ENCODE assay signal across 19 mouse cellular contexts in the genomic region with DNA sequence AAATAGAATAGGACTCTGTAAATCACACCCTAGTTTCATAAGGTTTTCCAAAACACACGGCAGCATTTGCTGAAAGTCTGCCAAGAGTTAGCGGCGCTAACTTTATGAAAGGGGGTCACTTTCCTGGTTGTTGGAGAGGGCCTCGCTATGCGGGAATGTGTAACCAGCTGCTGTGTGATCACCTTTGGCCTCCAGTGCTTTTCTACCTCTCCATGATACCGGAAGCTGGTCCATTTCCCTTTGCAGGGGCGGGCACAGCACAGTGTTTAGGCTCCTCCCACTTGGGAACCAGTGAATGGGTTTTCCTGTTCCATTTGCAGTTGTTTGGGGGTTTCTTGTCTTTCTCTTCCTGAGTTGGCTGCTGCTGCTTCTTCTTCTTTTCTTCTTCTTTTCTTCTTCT.
DNase-seq lines count a peak whose midpoint lies in the region; ATAC-seq and TF ChIP-seq lines count a peak whose summit lies in the region.
"Had no signal": no experiment of that assay in that cellular context is flagged by ENCODE, and none has a peak within 500 bp of the region (broad histone marks: within the 10 kb centered on the region; RNA-seq: fewer than 3 reads in every experiment).

No protein-coding gene starts in this region.

- 72% methylated on average over 7 of the region's 7 CpGs for WGBS in forebrain, embryonic 14.5 days
- WGBS in forebrain, postnatal 0 days: 57% methylated on average over 7 of the region's 7 CpGs
- WGBS in kidney, adult 2 months: 37% methylated on average over 7 of the region's 7 CpGs
- 75% methylated on average over 7 of the region's 7 CpGs for whole genome bisulfite sequencing in midbrain, embryonic 11.5 days
- WGBS in midbrain, embryonic 13.5 days: 73% methylated on average over 7 of the region's 7 CpGs
- 31% methylated on average over 7 of the region's 7 CpGs for WGBS in stomach, embryonic 16.5 days

- no peak overlapping the region for H3K4me2 ChIP-seq in forebrain, embryonic 14.5 days (ENCODE audit: low read length)
- H3K4me2 ChIP-seq in forebrain, postnatal 0 days (ENCODE audit: low read depth): no peak overlapping the region
- H3K4me2 ChIP-seq in midbrain, embryonic 11.5 days: no peak overlapping the region
- H3K4me2 ChIP-seq in midbrain, embryonic 13.5 days (replicated peaks): no peak overlapping the region
- H3K4me2 ChIP-seq in stomach, embryonic 16.5 days (ENCODE audit: low read depth, low read length): 0 out of 2 replicates have a peak overlapping the region, but pooled peaks have one; percentile 17
- H3K4me2 ChIP-seq: forebrain, embryonic 12.5 days; heart, embryonic 13.5 days; liver, embryonic 11.5 days; midbrain, embryonic 15.5 days had no signal

- H3K27ac ChIP-seq in forebrain, embryonic 14.5 days (ENCODE audit: low read depth, low read length): no peak overlapping the region
- H3K27ac ChIP-seq in forebrain, postnatal 0 days (ENCODE audit: low read depth, low read length): no peak overlapping the region
- H3K27ac ChIP-seq in kidney, adult 2 months (ENCODE audit: insufficient read depth, low read depth, low read length): no peak overlapping the region
- H3K27ac ChIP-seq in midbrain, embryonic 11.5 days (ENCODE audit: low read depth, low read length): no peak overlapping the region
- no peak overlapping the region for H3K27ac ChIP-seq in midbrain, embryonic 13.5 days
- no peak overlapping the region for H3K27ac ChIP-seq in stomach, embryonic 16.5 days (ENCODE audit: low read length)
- H3K27ac ChIP-seq: forebrain, embryonic 12.5 days; heart, embryonic 13.5 days; midbrain, embryonic 15.5 days had no signal

- ATAC-seq in forebrain, embryonic 14.5 days: no peak
- ATAC-seq in forebrain, postnatal 0 days: no peak
- no peak for ATAC-seq in midbrain, embryonic 11.5 days (ENCODE audit: low FRiP score)
- no peak for ATAC-seq in midbrain, embryonic 13.5 days
- no peak for ATAC-seq in stomach, embryonic 16.5 days (ENCODE audit: insufficient read depth, low FRiP score)
- ATAC-seq: hindbrain, embryonic 16.5 days; midbrain, embryonic 15.5 days had no signal

- no peaks in the 10 kb centered on the region for H3K27me3 ChIP-seq in forebrain, embryonic 14.5 days (replicated peaks; ENCODE audit: control insufficient read depth, insufficient read depth, low read length)
- no peaks in the 10 kb centered on the region for H3K27me3 ChIP-seq in forebrain, postnatal 0 days (ENCODE audit: insufficient read depth, low read length)
- no peaks in the 10 kb centered on the region for H3K27me3 ChIP-seq in kidney, adult 2 months (replicated peaks; ENCODE audit: control insufficient read depth, insufficient read depth, low read length)
- H3K27me3 ChIP-seq in midbrain, embryonic 11.5 days (ENCODE audit: control insufficient read depth, insufficient read depth, low read length): no peaks in the 10 kb centered on the region
- H3K27me3 ChIP-seq in midbrain, embryonic 13.5 days: no peaks in the 10 kb centered on the region
- no peaks in the 10 kb centered on the region for H3K27me3 ChIP-seq in stomach, embryonic 16.5 days (ENCODE audit: control insufficient read depth, insufficient read depth, low read length)
- H3K27me3 ChIP-seq: forebrain, embryonic 12.5 days; heart, embryonic 13.5 days; midbrain, embryonic 15.5 days had no signal

- H3K9ac ChIP-seq in forebrain, embryonic 14.5 days (ENCODE audit: low read length): no peak overlapping the region
- H3K9ac ChIP-seq in forebrain, postnatal 0 days: no peak overlapping the region
- H3K9ac ChIP-seq in midbrain, embryonic 11.5 days (ENCODE audit: low read length): no peak overlapping the region
- H3K9ac ChIP-seq in midbrain, embryonic 13.5 days (replicated peaks): no peak overlapping the region
- H3K9ac ChIP-seq in stomach, embryonic 16.5 days (ENCODE audit: low read length): no peak overlapping the region
- H3K9ac ChIP-seq: forebrain, embryonic 12.5 days; heart, embryonic 13.5 days; midbrain, embryonic 15.5 days had no signal

- peak; percentile 4 for DNase-seq in forebrain, embryonic 14.5 days (ENCODE audit: low spot score)
- DNase-seq in forebrain, postnatal 0 days: no peak
- peak; percentile 11 to 15 for DNase-seq in kidney, postnatal 4 days
- no peak for DNase-seq in kidney, adult 2 months
- DNase-seq in midbrain, embryonic 11.5 days (ENCODE audit: low spot score, missing footprints): peak; percentile 66
- DNase-seq in left cerebral cortex, adult 18-20 months (ENCODE audit: low spot score in 2 of 2): no peak
- DNase-seq: cerebellum, adult 9-11 months; heart, postnatal 4 days; kidney, postnatal 10 days; right cerebral cortex, adult 18-20 months; spleen, adult 18-20 months; thymus, postnatal 14 days had no signal

- H3K4me1 ChIP-seq in forebrain, embryonic 14.5 days (ENCODE audit: control insufficient read depth, insufficient read depth, low read length): no peaks in the 10 kb centered on the region
- no peaks in the 10 kb centered on the region for H3K4me1 ChIP-seq in forebrain, postnatal 0 days (ENCODE audit: insufficient read depth)
- H3K4me1 ChIP-seq in kidney, adult 2 months (ENCODE audit: control insufficient read depth, insufficient read depth, low read length): no peaks in the 10 kb centered on the region
- no peaks in the 10 kb centered on the region for H3K4me1 ChIP-seq in midbrain, embryonic 11.5 days (ENCODE audit: control insufficient read depth, insufficient read depth, low read length)
- H3K4me1 ChIP-seq in midbrain, embryonic 13.5 days (replicated peaks): no peaks in the 10 kb centered on the region
- H3K4me1 ChIP-seq in stomach, embryonic 16.5 days (ENCODE audit: control insufficient read depth, insufficient read depth, low read length): no peaks in the 10 kb centered on the region
- H3K4me1 ChIP-seq: forebrain, embryonic 12.5 days; heart, embryonic 13.5 days; midbrain, embryonic 15.5 days had no signal

- TF ChIP-seq POLR2A in kidney, adult 2 months (IDR thresholded peaks at IDR 0.05; ENCODE audit: low read depth, low read length): no peak

- no peak for TF ChIP-seq CTCF in forebrain, postnatal 0 days (IDR thresholded peaks at IDR 0.05; ENCODE audit: low read depth)
- no peak for TF ChIP-seq CTCF in kidney, adult 2 months (conservative IDR thresholded peaks at IDR 0.05; ENCODE audit: insufficient read depth, insufficient read length, low read depth, low read length)

- H3K9me3 ChIP-seq in forebrain, embryonic 14.5 days (replicated peaks; ENCODE audit: control insufficient read depth, low read length): no peaks in the 10 kb centered on the region
- no peaks in the 10 kb centered on the region for H3K9me3 ChIP-seq in forebrain, postnatal 0 days (ENCODE audit: low read length)
- H3K9me3 ChIP-seq in midbrain, embryonic 11.5 days (ENCODE audit: control insufficient read depth, low read length): no peaks in the 10 kb centered on the region
- no peaks in the 10 kb centered on the region for H3K9me3 ChIP-seq in midbrain, embryonic 13.5 days
- H3K9me3 ChIP-seq in stomach, embryonic 16.5 days (replicated peaks; ENCODE audit: control insufficient read depth, low read length): no peaks in the 10 kb centered on the region
- H3K9me3 ChIP-seq: forebrain, embryonic 12.5 days; heart, embryonic 13.5 days; midbrain, embryonic 15.5 days had no signal

- H3K36me3 ChIP-seq in forebrain, embryonic 14.5 days (ENCODE audit: control insufficient read depth, insufficient read depth, low read length): no peaks in the 10 kb centered on the region
- H3K36me3 ChIP-seq in forebrain, postnatal 0 days (ENCODE audit: insufficient read depth): no peaks in the 10 kb centered on the region
- no peaks in the 10 kb centered on the region for H3K36me3 ChIP-seq in kidney, adult 2 months (ENCODE audit: control insufficient read depth, insufficient read depth, low read length)
- no peaks in the 10 kb centered on the region for H3K36me3 ChIP-seq in midbrain, embryonic 11.5 days (ENCODE audit: control insufficient read depth, insufficient read depth, low read length)
- no peaks in the 10 kb centered on the region for H3K36me3 ChIP-seq in midbrain, embryonic 13.5 days
- H3K36me3 ChIP-seq in stomach, embryonic 16.5 days (ENCODE audit: control insufficient read depth, insufficient read depth, low read length): no peaks in the 10 kb centered on the region
- H3K36me3 ChIP-seq: forebrain, embryonic 12.5 days; heart, embryonic 13.5 days; midbrain, embryonic 15.5 days had no signal

- no peak overlapping the region for H3K4me3 ChIP-seq in forebrain, embryonic 14.5 days (ENCODE audit: low read depth, low read length)
- no peak overlapping the region for H3K4me3 ChIP-seq in forebrain, postnatal 0 days (ENCODE audit: low read depth, low read length)
- H3K4me3 ChIP-seq in kidney, adult 2 months (ENCODE audit: insufficient read depth, low read depth, low read length): no peak overlapping the region
- H3K4me3 ChIP-seq in midbrain, embryonic 11.5 days (ENCODE audit: low read depth, low read length): no peak overlapping the region
- no peak overlapping the region for H3K4me3 ChIP-seq in midbrain, embryonic 13.5 days (replicated peaks)
- H3K4me3 ChIP-seq in stomach, embryonic 16.5 days (replicated peaks; ENCODE audit: low read length): 0 out of 2 replicates have a peak overlapping the region, but pooled peaks have one; percentile 7
- H3K4me3 ChIP-seq: forebrain, embryonic 12.5 days; heart, embryonic 13.5 days; midbrain, embryonic 15.5 days had no signal

Comparison
In these comparisons a context has a peak if more than half of its experiments do, and no peak if none do; other contexts are left out.
1. DNase-seq: peak in forebrain, embryonic 14.5 days (single experiment), kidney, postnatal 4 days (2 of 2) and midbrain, embryonic 11.5 days (single experiment); none in forebrain, postnatal 0 days (single experiment), kidney, adult 2 months (single experiment) and left cerebral cortex, adult 18-20 months (0 of 2).